Mouse (Mus musculus) layer of hippocampus, adult 18-20 months (tissue): Measurements from ENCODE around the gene Lgr4. TPM values are rescaled to one million over a fixed set of nuclear protein-coding genes. Genes with fewer than 3 reads are reported as not detected.
"Not testable (repeated sequence)": the region's sequence is repeated elsewhere in the genome, so short reads cannot be mapped to it uniquely, and the experiment has no call there.

ENCODE experiments used
- DNase-seq, 2 experiments: peaks; one replicate each; pipeline ENCODE4 v3.0.0; 2022; ENCODE audit warnings: low spot score in 2 of 2
- long read RNA-seq: library from polyadenylated mRNA; stranded (forward); transcript quantifications from one replicate; pipeline ENCODE4 v2.0.0, GENCODE M21; 2021
- total RNA-seq, 2 experiments: library from RNA; stranded (reverse); gene quantifications; 2 replicates each; pipeline ENCODE4 v1.2.3; 2021

The Lgr4 gene
- 10 to 100 TPM; 27.9 to 31.8 TPM for total RNA-seq
- long read RNA-seq, full-length matches to known transcripts, result 12 of 17 reads
- long read RNA-seq, partial matches to known transcripts, result 4 of 17 reads
- long read RNA-seq, other reads (novel, unspliced or antisense), result 1 of 17 reads

DNA sequence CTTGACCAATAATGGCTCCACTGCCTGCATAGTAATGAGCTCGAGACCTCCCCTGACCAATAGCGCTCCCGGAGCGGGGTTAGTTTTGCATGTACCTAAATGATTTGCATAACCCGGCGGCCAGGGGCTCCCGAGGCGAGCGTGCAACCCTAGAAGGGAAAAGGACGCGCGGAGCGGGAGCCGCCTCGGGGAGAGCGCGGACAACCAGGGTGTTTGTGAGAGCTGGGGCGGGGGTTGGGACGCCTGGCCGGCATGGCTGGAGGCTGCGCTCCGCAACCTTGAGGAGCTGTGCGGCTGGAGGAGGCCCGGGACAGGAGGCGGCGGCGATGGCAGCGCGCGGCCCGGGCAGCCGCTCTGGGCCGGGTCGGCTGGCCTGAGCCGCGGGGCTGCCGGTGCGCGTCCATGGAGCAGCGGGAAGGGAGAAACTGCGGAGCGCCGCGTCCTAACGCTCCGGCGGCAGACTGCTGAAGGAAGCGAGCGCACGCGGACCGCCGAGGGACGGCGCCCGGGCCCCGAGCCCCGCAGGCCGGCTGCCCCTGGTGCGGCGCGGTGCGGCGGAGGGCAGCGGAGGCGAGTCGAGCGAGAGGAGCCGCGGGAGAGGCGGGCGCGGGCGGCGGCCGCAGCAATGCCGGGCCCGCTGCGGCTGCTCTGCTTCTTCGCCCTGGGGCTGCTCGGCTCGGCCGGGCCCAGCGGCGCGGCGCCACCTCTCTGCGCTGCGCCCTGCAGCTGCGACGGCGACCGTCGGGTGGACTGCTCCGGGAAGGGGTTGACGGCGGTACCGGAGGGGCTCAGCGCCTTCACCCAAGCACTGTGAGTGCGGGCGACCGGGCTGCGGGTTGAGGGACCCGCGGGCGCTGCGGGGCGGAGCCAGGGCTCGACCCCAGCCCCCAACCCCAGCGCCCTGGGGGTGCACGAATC is at the start of gene Lgr4:
Lgr4 (plus strand) TSS at position 152 of the 918 bp plus-strand sequence.
- DNase-seq, result peak; percentile 94 to 96

GRCm38 (mm10) chr2:109879429-109879828 is 38.0 kb upstream of the Lgr4 start:
- DNase-seq, result not testable (repeated sequence)

DNA sequence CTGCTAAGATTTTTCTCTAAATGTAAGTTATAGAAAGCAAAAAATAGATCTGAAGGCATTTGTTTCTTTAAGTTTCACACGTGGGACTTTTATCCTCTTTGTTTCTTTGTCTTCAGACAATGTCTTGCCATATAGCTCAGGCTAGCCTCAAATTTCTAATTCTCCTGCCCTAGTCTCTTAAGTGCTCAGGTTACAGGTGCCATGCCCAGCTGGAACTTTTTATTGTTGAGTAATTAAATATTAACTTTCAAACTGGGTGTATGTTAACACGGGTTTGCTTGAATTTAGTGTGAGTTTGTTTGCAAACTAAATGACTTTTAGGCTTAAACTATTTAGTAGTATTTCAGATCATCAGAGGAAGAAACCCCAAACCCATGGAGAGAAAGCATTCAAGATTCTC is 36.3 kb upstream of the Lgr4 start:
- no peak for DNase-seq

DNA sequence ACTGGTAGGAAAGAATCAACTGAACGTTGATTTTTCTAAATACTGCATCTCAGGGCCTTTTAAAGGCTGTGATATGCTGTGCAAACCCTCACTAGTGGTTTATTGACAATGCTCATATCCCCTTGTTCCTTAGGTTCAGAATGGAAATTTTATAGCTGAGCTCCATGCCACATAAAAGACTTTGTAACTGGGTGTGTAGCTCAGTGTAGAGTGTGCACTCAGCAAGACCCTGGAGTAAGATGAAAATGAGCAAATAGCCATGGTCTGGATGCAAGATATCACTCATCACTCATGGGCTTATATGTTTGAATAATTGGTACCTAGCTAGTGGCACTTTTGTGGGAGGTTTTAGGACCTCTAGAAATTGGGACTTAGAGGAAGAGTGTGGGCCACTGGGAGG is 35.8 kb upstream of the Lgr4 start:
- DNase-seq, result no peak

DNA sequence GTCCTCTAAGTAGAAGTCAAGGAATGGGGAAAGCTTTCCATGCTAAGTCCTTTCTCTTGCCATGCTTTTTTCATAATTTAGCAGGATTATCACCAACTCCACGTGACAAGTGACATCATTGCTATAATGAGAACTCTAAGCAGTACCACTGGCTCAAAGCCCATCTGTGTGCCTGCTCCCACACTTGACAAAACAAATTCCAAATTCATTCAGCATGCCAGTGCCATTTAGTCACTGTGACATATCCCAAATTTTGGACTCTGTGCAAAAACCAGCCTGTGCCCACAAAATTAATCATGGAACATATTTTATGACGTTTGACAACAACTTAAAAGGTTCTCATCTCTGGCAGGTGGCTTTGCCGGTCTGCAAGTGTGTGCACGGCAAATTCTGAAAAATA is 33.3 kb upstream of the Lgr4 start:
- peak; percentile 39 to 85 for DNase-seq

- no peak for DNase-seq
These were observed 32.9 kb upstream of the Lgr4 start for GRCm38 (mm10) chr2:109884507-109884906.

GRCm38 (mm10) chr2:109890068-109890467 is 27.4 kb upstream of the Lgr4 start:
- no peak for DNase-seq

GRCm38 (mm10) chr2:109890597-109890996 is 26.9 kb upstream of the Lgr4 start, which contains the start of gene Lin7c:
TSS of gene Lin7c (plus strand) at chr2:109890853.
- peak; percentile 94 to 96 for DNase-seq

- DNase-seq, result peak in 1 of 2 experiments; percentile 28
These were observed 26.4 kb upstream of the Lgr4 start for GRCm38 (mm10) chr2:109891031-109891430.

DNA sequence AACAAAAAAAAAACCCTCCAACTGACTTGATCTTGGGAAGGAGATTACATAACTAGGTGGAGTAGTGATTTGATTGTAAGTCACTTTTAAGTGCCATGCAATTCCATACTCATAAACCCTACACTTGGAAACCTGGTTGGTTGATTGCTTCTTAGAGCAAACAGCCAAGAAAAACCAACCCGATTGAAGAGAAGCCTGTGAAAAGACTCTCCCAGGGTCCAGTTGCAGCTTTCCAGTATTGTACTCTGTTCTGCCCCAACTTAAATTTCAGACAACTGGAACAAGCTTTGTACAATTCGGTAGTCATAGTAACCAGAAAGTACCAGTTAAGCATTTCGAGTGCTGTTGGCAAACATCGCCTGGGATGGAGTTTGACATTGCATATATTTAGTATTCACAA is 26.0 kb upstream of the Lgr4 start:
- peak in 1 of 2 experiments; percentile 46 for DNase-seq

DNA sequence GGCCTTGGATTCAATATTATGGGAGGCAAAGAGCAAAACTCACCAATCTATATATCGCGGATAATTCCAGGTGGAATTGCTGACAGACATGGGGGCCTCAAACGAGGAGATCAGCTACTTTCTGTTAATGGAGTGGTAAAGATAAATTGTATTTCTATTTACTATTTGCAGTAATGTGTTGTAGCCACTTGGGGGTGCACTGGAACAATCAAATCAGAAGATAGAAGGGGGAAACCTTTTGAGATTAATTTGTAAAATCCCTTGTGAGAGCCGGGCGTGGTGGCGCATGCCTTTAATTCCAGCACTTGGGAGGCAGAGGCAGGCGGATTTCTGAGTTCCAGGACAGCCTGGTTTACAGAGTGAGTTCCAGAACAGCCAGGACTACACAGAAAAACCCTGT is 21.1 kb upstream of the Lgr4 start:
- DNase-seq, result peak in 1 of 2 experiments; percentile 31

GRCm38 (mm10) chr2:109902869-109903268 is 14.6 kb upstream of the Lgr4 start:
- DNase-seq, result no peak

- peak; percentile 81 to 96 for DNase-seq
These were observed 13.2 kb upstream of the Lgr4 start for GRCm38 (mm10) chr2:109904171-109904821.

DNA sequence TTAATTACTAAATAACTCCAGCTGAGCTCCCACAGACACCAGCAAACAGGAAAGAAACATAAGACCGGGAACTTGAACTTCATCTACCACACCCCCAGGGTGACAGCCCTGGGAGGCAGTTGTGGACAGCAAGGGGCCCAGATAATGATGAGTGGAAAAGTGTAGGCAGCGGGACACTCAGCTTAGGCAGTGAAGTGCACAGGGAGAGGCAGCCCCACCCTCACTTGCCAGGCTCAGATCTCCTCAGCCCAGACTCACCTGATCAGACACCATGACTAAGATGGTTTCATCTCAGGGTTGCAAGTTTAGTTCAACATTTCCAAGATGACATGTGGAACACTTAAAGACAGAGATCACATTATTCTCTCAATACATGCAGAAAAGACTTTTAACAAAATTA is 8.3 kb upstream of the Lgr4 start:
- no peak for DNase-seq

DNA sequence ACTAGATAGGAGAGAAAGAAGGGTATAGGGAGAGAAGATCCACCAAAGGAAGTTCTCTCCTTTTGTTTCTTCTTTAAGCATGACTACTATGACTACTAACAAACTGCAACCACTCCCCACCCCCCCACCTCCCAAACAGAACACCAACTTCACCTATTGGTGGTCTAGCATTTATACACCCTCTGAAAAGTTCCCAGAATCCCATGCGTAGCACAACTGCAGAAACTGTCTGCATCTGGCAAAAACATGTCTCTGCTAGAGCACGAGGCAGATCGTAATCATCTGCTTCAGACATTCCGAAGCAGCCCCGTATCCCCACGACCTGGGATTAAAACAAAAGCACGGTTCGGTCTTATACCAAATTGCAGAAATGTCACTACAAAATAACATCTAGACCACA is 5.2 kb upstream of the Lgr4 start:
- no peak for DNase-seq

DNA sequence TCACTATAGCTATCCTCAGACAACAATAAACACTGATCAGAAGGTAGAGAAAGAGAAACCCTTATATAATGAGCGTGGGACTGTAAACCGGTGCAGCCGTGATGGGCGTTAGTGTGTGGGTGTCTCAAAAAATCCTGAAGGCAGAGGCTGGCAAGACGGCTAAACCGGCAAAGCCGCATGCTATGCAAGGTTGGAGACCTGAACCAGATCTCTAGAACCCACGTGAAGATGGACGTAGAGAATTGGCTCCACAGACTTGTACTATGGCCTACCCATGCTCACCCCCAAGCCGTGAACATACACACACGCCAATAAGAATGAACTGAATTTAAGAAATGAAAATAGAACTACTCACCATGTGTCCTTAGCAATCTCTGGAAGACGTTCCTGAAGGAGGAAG is 4.7 kb upstream of the Lgr4 start:
- no peak for DNase-seq

DNA sequence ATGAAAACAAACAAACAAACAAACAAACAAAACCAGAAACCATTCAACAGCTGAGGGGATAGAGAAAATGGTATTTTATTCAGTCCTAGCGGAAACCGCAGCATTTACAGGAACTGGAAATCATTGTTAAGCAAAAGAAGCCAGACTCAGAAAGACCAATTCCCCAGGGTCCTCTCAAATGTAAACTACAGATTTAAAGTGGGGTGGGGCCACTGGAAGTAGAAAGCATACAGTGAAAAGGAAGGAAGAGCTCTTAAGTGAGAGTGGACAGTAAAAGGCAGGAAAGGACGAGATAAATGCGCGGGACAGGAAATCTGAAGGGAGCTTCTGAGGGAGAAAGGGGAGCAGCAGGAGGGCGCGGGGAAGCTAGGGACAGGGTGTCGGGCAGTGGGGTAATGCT is 4.2 kb upstream of the Lgr4 start:
- DNase-seq, result no peak

DNA sequence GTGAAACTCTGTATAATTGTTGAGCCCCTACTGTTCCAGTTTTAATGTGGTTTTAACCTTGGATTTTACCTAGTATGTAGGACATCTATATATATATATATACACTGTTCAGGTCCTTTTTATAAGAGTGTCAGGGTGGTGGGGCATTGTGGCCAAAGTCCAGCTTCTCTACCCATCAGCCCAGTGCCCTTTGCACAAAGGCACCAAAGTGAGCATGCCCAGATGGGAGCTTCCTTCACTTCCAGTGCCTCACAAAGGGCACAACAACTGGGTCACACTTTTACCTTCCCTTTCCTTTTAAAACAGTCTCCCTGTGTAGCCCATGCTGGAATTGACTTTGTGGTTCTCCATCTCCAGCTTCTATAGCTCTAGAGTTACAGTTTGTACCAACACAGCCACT is 2.8 kb upstream of the Lgr4 start:
- no peak for DNase-seq

DNA sequence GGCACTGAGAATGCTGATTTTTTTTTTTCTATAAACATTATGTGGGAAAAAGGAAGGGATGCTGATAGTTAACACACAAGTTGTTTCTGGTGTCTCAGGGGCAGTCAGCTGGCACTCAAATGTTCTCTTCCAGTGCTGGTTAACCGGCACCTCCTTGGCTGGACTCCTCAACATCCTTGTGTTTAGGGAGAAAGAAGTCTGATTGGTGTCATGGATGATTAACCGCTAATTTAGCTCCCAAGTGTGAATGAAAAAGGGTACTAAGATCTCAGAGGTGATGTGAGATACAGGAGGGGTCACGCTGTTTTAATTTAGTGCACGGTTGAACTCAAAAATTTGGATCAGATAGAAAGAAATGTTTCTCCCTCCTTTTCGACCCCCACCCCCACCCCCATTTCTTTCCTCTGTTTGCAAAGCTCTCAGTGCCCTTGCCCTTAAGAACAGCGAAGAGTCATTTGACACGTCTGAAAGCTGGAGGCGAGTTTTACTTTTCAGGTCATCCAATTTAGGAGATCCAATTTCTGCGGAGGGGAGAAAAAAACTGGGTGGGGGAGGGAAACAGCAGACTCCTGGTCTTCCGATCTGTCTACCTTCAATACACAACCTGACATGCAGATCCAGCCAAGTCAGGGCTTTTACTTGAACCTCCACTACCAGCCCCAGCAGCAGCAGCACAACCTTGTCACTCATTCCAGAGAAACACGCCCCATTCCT is 508 bp upstream of the Lgr4 start:
- no peak for DNase-seq

DNA sequence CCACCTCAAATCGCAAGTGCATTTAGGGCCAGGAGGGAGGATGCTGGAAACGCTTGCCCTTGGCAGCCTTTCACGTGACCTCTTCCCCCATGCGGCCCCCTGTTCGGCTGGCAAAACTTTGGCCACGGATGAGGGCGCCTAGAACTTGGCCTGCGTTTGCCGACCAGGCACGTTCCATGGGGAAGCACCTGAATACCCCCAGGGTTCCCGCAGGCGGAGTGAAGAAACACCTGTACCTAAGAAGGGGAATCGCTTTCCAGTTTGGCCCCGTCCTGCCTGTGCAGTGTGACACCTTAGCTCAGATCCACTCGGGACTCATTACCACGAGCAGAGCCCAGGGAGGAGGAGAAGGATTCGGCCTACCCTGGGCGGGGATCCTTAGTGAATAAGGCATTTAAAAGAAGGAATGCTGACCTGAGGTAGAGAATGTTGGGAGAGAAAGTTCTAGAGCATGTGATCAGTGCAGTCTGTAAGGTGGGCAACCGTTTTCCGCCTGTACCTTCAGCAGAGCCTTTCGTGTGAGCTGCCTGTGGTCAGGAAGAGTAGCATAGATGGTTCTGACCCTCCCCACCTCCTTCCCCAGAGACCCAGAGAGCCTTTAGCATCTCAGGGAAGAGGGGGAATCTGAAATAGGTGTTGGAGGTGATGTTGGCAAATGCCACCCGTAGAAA is 1.3 kb downstream of the Lgr4 start:
- no peak for DNase-seq

DNA sequence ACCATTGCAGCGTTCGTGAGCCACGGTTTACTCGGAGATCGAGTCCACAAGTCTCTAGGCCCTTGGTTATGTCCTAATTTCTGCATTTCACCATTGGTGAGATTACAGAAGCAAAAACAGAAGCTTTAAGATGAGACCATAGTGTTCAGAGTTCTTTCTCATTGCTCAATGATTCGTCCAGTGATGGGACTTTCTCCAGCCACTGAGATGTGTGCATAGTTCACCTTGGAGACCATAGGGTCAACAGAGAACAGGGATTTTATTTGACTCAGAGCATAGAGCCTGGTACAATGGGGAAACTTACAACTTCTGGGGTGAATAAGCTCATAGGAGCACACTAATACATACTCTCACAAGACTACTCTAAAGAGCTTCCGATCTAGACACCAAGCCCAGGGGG is 3.0 kb downstream of the Lgr4 start:
- no peak for DNase-seq
